Mouse (Mus musculus): ENCODE measurements around the gene Gm44511. TPM values are rescaled to one million over a fixed set of nuclear protein-coding genes. Genes with fewer than 3 reads are reported as not detected.
"Not testable (repeated sequence)": the region's sequence is repeated elsewhere in the genome, so short reads cannot be mapped to it uniquely, and the experiment has no call there.

Gene Gm44511
- polyA plus RNA-seq, 1 experiment, result 0.23 TPM

DNA sequence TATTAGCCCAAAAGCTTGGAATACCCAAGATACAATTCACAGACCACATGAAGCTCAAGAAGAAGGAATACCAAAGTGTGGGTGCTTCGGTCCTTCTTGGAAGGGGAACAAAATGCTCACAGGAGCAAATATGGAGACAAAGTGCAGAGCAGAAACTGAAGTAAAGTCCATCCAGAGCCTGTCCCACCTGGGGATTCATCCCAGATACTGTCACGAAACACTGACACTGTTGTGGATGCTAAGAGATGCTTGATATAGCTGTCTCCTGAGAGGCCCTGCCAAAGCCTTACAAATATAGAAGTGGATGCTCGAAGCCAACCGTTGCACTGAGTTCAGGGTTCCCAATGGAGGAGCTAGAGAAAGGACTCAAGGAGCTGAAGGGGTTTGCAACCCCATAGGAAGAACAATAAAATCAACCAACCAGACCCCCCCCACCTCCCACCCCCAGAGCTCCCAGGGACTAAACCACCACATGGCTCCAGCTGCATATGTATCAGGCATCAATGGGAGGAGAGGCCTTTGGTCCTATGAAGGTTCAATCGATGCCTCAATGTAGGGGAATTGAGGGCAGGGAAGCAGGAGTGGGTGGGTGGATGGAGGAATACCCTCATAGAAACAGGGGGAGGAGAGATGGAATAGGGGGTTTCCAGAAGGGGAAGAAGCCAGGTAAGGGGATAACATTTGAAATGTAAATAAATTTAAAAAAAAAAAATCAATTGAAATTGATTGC lies 66.7 kb downstream of the Gm44511 start:
- no peak overlapping the region for H3K27ac ChIP-seq (ENCODE audit: insufficient read depth, low read depth, low read length)
- no peak for TF ChIP-seq CTCF (conservative IDR thresholded peaks at IDR 0.05; ENCODE audit: insufficient read depth, insufficient read length, low read depth, low read length)
- no peak for TF ChIP-seq POLR2A (IDR thresholded peaks at IDR 0.05; ENCODE audit: low read depth, low read length)
- DNase-seq, result no peak
- no peak overlapping the region for H3K4me3 ChIP-seq (ENCODE audit: insufficient read depth, low read depth, low read length)
- 85% methylated on average over 5 of the region's 5 CpGs for WGBS
- peaks cover 4% of the 10 kb centered on the region; the same call in 1 of the 2 replicates for H3K4me1 ChIP-seq (ENCODE audit: control insufficient read depth, insufficient read depth, low read length)
- H3K27me3 ChIP-seq (replicated peaks; ENCODE audit: control insufficient read depth, insufficient read depth, low read length), result no peaks in the 10 kb centered on the region
- H3K36me3 ChIP-seq (ENCODE audit: control insufficient read depth, insufficient read depth, low read length), result no peaks in the 10 kb centered on the region

DNA sequence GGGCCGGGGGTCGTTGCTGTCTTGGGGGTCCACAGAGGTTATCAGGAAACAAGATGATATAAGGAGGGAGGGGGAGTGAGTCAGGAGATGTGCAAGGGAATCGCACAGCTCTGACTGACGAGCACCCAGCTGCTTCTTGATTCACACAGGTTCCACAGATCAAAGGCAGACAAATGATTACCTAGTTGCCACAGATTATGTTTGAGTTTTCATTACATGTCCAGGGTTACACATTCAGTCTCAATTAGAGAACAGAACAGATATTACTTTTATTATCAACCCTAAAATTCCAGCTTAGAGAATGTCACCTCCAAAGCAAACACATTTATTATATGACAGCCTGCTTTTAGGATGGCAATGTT lies 70.7 kb downstream of the Gm44511 start:
- H3K27ac ChIP-seq (ENCODE audit: insufficient read depth, low read depth, low read length); H3K4me1 ChIP-seq (ENCODE audit: control insufficient read depth, insufficient read depth, low read length); H3K36me3 ChIP-seq (ENCODE audit: control insufficient read depth, insufficient read depth, low read length); H3K4me3 ChIP-seq (ENCODE audit: insufficient read depth, low read depth, low read length); H3K27me3 ChIP-seq (replicated peaks; ENCODE audit: control insufficient read depth, insufficient read depth, low read length); DNase-seq: not testable (repeated sequence)
- WGBS, result 54% methylated on average over 4 of the region's 4 CpGs

DNA sequence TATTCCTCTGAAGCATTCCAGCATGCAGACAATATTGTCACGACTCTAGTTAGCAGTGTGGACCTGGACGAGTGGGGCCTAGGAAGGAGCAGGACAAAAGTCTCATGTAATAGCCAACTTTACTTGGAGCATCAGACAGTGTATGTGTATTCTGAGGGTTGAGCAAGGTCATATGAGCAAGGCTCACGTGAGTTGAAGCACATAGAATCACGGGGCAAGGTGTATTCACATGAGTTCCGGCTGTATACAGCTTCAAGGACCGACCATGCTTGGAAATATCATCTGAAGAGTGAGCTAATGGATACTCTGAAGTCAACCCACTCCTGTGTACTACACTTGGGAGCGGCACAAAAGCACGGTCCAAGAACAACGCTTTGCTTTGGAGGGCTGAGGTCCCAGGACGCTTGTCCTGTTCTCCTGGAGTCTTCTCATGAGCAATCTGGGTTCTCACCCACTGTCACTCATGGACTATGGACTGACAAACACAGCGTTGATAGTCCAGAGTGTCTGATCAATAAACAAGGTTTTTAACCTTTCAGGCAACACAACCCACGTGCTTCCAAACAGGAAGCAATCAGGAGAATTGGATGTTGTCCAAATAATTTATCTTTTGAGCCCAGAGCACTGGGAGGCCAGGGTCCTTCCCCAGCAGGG lies 71.2 kb downstream of the Gm44511 start:
- not testable (repeated sequence) for H3K4me3 ChIP-seq (ENCODE audit: insufficient read depth, low read depth, low read length); H3K36me3 ChIP-seq (ENCODE audit: control insufficient read depth, insufficient read depth, low read length); H3K27ac ChIP-seq (ENCODE audit: insufficient read depth, low read depth, low read length); DNase-seq; H3K4me1 ChIP-seq (ENCODE audit: control insufficient read depth, insufficient read depth, low read length); H3K27me3 ChIP-seq (replicated peaks; ENCODE audit: control insufficient read depth, insufficient read depth, low read length)
- 79% methylated on average over 12 of the region's 12 CpGs for WGBS

DNA sequence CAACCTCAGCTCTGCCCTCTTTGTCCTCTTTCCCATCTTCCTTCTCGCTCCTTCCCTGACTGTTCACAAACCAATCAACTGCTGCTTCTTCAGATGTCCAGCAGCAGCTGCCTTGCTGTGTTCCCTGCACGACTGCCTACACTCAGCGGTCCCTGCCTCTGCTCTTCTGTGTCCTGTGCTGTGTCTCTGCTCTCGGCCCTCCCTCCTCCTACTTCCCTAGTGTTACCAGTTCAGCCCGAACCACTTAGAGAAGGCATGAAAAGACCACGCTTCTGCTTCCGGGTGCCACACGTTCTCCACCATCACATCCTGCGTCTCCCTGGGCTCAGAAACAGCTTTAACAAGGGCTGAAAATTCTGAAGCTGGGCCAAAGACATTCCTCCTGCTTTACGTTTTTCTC lies 71.8 kb downstream of the Gm44511 start:
- not testable (repeated sequence) for H3K27ac ChIP-seq (ENCODE audit: insufficient read depth, low read depth, low read length); DNase-seq

DNA sequence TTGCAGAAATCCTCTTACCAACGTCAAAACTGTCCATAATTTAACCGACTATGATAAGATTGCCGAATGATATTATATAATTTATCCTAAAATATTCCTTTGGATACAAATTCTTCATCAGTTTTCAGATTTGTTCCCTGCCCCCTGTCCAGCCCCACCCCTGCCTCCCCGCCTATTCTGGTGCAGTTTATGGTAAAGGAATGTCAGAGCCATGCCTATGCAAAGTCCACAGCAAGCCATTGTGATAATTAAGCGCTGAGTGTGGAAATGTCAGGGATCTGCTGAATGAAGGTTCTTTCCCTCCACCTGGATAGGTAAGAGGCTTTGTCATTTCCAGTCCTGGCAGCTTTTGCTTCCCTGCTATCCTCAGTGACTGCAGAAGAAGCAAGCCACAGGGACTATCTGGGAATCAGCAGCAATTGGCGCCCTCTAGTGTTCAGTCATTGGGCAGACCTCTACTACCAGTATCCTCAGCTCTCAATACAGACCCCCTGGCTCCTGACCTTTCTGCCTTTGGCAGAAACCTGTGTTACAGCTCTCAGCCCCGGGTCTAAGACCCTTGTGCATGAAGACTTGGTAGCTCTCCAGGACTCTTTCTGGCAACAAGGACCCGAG lies 72.4 kb downstream of the Gm44511 start:
- DNase-seq, result peak; percentile 90
- not testable (repeated sequence) for H3K4me3 ChIP-seq (ENCODE audit: insufficient read depth, low read depth, low read length)
- WGBS, result 35% methylated on average over 8 of the region's 8 CpGs

More for the DNA sequence above, 71.8 kb downstream of the Gm44511 start:
- not testable (repeated sequence) for H3K36me3 ChIP-seq (ENCODE audit: control insufficient read depth, insufficient read depth, low read length); H3K4me1 ChIP-seq (ENCODE audit: control insufficient read depth, insufficient read depth, low read length); H3K4me3 ChIP-seq (ENCODE audit: insufficient read depth, low read depth, low read length); H3K27me3 ChIP-seq (replicated peaks; ENCODE audit: control insufficient read depth, insufficient read depth, low read length)
- 49% methylated on average over 10 of the region's 10 CpGs for WGBS

DNA sequence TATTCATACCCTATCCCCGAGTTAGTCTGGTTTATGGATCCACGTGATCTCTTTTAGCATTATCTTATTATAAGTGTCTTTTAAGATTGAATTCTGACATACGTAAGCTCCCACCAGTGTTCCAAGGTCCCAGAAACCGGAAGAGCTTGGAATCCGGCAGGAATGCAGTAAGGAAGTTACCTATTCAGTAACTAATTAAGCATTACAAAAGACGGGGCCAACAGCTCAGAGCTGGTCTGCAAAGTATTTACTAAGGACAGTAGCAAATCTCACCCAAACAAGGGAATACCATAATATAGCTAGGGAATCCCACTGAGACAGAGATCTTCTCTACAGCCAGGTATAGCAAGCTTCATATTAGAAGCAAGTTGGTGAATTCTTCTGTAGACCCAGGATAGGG lies 79.1 kb downstream of the Gm44511 start:
- not testable (repeated sequence) for H3K27ac ChIP-seq (ENCODE audit: insufficient read depth, low read depth, low read length); H3K4me1 ChIP-seq (ENCODE audit: control insufficient read depth, insufficient read depth, low read length); H3K27me3 ChIP-seq (replicated peaks; ENCODE audit: control insufficient read depth, insufficient read depth, low read length); DNase-seq; H3K36me3 ChIP-seq (ENCODE audit: control insufficient read depth, insufficient read depth, low read length); H3K4me3 ChIP-seq (ENCODE audit: insufficient read depth, low read depth, low read length)
- WGBS, result 51% methylated on average over 6 of the region's 6 CpGs

More for the DNA sequence above, 72.4 kb downstream of the Gm44511 start:
- H3K27me3 ChIP-seq (replicated peaks; ENCODE audit: control insufficient read depth, insufficient read depth, low read length); H3K27ac ChIP-seq (ENCODE audit: insufficient read depth, low read depth, low read length); H3K4me1 ChIP-seq (ENCODE audit: control insufficient read depth, insufficient read depth, low read length); H3K36me3 ChIP-seq (ENCODE audit: control insufficient read depth, insufficient read depth, low read length): not testable (repeated sequence)
- peak; percentile 69 for TF ChIP-seq CTCF (conservative IDR thresholded peaks at IDR 0.05; ENCODE audit: insufficient read depth, insufficient read length, low read depth, low read length)

DNA sequence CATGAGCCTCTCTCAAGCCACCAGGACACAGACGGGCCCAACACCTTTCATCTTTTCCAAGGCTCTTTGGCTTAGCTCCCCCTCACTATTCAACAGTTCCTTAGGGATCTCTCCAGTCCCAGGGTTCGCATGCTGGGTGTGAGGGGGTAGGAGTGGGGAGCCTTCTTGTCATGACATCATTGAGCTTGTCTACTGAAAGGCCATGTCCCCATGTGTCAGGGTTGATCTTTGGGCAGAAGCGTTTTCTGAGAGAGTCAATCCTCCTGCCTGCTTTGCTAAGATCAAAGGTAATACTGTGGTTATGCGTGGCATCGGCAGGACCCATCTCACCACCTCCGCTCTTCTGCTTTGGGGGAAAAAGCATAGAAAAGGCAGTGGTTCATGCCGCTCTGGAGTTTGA lies 88.7 kb downstream of the Gm44511 start:
- TF ChIP-seq POLR2A (IDR thresholded peaks at IDR 0.05; ENCODE audit: low read depth, low read length) (no peak), CTCF (conservative IDR thresholded peaks at IDR 0.05; ENCODE audit: insufficient read depth, insufficient read length, low read depth, low read length) (no peak)
- 88% methylated on average over 7 of the region's 7 CpGs for WGBS
- Histone ChIP-seq H3K27ac (ENCODE audit: insufficient read depth, low read depth, low read length) (no peak overlapping the region), H3K4me3 (ENCODE audit: insufficient read depth, low read depth, low read length) (no peak overlapping the region), H3K36me3 (ENCODE audit: control insufficient read depth, insufficient read depth, low read length) (no peaks in the 10 kb centered on the region), H3K4me1 (ENCODE audit: control insufficient read depth, insufficient read depth, low read length) (no peaks in the 10 kb centered on the region), H3K27me3 (replicated peaks; ENCODE audit: control insufficient read depth, insufficient read depth, low read length) (no peaks in the 10 kb centered on the region)
- no peak for DNase-seq
